Mouse (Mus musculus): ENCODE measurements at regions not wholly inside any gene's neighbourhood (a gene's known extent, or its start where the extent isn't known, plus 50 kb on each side); places are given as distances from the start of the nearest gene placed in this dataset.

DNA sequence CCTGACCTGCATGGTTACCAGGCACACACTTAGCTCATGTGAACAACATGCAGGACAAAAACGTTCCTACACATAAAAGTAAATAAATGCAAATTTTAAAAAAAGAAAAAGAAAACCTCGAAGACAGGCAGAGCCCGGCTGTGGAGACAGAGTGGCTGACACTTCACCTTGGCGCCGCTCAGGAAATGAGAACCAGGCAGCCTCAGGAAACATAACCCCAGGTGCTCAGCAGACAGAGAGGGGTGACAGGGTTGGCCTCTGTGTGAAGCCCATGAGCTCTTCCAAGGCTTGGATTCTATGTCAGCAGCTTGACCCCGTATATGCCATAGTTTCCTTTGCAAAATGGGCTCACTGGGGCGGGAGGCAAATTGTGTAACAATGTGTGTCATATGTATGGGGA, 226.7 kb upstream of the Sulf2 start:
- TF ChIP-seq CTCF (IDR thresholded peaks at IDR 0.05; ENCODE audit: insufficient read depth, low read length), result no peak
- TF ChIP-seq POLR2A (IDR thresholded peaks at IDR 0.05; ENCODE audit: borderline replicate concordance, extremely low read depth, low read depth, low read length), result no peak
